Mouse (Mus musculus) liver, adult 2 months (tissue): ENCODE data around the gene Nol11.
A peak's percentile ranks its signal among the peaks of the same experiment; 100 is the strongest.

Experiments
- CTCF ChIP-seq: fragments of 200-500 bp; IDR thresholded peaks from 2 replicates; pipeline ENCODE4 v1.5.1; 2011; ENCODE audit warnings: low read depth, low read length, control low read depth
- POLR2A ChIP-seq: fragments of 200-500 bp; IDR thresholded peaks from 2 replicates; pipeline ENCODE4 v1.6.1; 2011; ENCODE audit warnings: low read length, control low read depth; ENCODE audit not compliant: insufficient read depth; ENCODE audit errors: extremely low read depth

DNA sequence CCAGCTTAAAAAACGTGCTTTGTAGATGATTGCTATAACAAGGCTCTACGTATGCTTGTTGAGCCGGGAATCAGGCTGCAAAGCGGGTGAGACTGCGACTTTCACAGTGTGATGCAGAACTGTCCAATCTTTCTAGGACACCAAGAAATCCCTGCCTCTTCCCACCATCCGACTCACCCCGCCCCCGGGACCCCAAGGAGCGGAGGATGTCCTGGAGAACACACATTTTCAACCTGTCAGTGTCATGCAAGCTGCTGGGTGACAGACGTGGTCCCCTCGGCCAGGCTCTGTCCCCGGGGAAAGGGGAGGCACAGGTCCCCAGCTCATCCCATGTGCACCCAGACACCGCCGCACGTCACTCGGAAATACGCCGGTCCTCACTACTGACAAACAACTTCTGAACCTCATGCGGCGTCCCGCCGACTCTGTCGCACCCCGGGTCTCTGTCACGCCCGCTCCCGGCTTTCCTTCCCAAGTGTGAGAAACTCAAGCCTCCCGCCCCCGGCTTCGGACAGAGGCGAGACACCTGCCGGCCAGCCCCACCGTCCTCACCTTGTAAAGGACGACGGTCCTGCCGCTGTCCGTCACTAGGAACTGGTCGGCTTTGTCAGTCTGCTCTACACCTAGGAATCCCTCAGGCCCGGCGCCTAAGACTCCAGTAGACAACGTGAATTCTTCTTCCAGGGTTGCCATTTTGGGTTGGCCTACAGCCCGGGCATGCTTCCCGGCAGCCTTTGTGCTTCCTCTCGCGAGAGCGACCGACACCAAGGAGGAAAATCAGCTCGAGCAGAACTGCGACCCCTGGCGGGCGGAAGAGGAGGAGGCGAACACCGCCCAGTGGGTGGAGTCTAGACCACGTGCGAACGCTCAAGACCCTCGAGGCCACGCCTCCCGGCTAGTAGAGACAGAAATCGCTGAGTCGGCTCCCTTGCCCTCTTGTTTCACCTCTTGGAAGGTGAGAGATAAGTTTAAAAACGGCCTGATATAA lies at the start of gene Nol11:
- TF ChIP-seq CTCF (peak; percentile 94), POLR2A (0 out of 2 replicates have a peak, but pooled peaks have one; percentile 33)
